Mouse (Mus musculus) midbrain, postnatal 0 days (tissue): ENCODE measurements around the gene Adamts13. TPM values are rescaled to one million over a fixed set of nuclear protein-coding genes. Genes with fewer than 3 reads are reported as not detected.
A peak's percentile ranks its signal among the peaks of the same experiment; 100 is the strongest.

ENCODE experiments used
- ATAC-seq: fragments of 200-750 bp; cut with Nextera tagmentation; 2 replicates; pipeline ENCODE4 v1.8.0; 2017; ENCODE audit warnings: moderate number of reproducible peaks, mild to moderate bottlenecking, moderate TSS enrichment, moderate library complexity; ENCODE audit not compliant: low FRiP score
- DNase-seq: peaks from one replicate; pipeline ENCODE4 v3.0.0-alpha.2; 2015; ENCODE audit warnings: low spot score
- H3K27ac ChIP-seq: fragments of 300-500 bp; sonication (generic); 2 replicates; pipeline ENCODE4 v1.5.1; 2014; ENCODE audit warnings: low read depth, mild to moderate bottlenecking, low read length, mixed read lengths
- H3K27me3 ChIP-seq: fragments of 300-500 bp; sonication (generic); 2 replicates; pipeline ENCODE4 v1.6.1; 2014; ENCODE audit warnings: low read length, control low read depth, mixed read lengths; ENCODE audit not compliant: insufficient read depth
- H3K36me3 ChIP-seq: fragments of 300-500 bp; sonication (generic); 2 replicates; pipeline ENCODE4 v1.6.1; 2014; ENCODE audit warnings: low read length, control low read depth, mixed read lengths; ENCODE audit not compliant: insufficient read depth
- H3K4me1 ChIP-seq: fragments of 300-500 bp; sonication (generic); 2 replicates; pipeline ENCODE4 v1.6.1; 2014; ENCODE audit warnings: mild to moderate bottlenecking, control low read depth, antibody characterized with exemption, low read length, mixed read lengths; ENCODE audit not compliant: insufficient read depth
- H3K4me2 ChIP-seq: fragments of 300-500 bp; sonication (generic); 2 replicates; pipeline ENCODE4 v1.6.1; 2014; ENCODE audit warnings: low read depth, mild to moderate bottlenecking, low read length, mixed read lengths; ENCODE audit not compliant: poor library complexity, severe bottlenecking
- H3K4me3 ChIP-seq: fragments of 300-500 bp; sonication (generic); 2 replicates; pipeline ENCODE4 v1.5.1; 2014; ENCODE audit warnings: low read depth, mild to moderate bottlenecking, low read length, moderate library complexity
- H3K9ac ChIP-seq: fragments of 300-500 bp; sonication (generic); replicated peaks from 2 replicates; pipeline ENCODE4 v1.6.1; 2014; ENCODE audit warnings: mild to moderate bottlenecking, low read length, moderate library complexity, mixed read lengths; ENCODE audit not compliant: poor library complexity, severe bottlenecking
- H3K9me3 ChIP-seq: fragments of 300-500 bp; sonication (generic); 2 replicates; pipeline ENCODE4 v1.6.1; 2016; ENCODE audit warnings: low read length, control low read depth
- CTCF ChIP-seq: IDR thresholded peaks from 2 replicates; pipeline ENCODE4 v1.5.1; 2016; ENCODE audit warnings: antibody characterized with exemption, mild to moderate bottlenecking
- WGBS: fragments of 180-500 bp; shearing (Covaris S2); extraction: QIAGEN DNeasy Blood & Tissue Kit; methylation state at CpG from one replicate; pipeline ENCODE4 v1.1.7; 2014; 5-methylcytosine and 5-hydroxymethylcytosine counted together
- polyA plus RNA-seq: library from polyadenylated mRNA; unstranded; fragments of >200 nt; fragmentation: Nextera tagmentation; extraction: Ambion mirVana; gene quantifications from 2 replicates; pipeline ENCODE4 v1.2.1, GENCODE M21; 2015
- total RNA-seq: library from RNA; depleted of rRNA; stranded (reverse); fragments of >200 nt; gene quantifications from 2 replicates; pipeline ENCODE4 v1.2.3, GENCODE M21; 2014

Gene Adamts13
- total and polyA plus RNA-seq, 2 experiments from 2014 or later, result not detected

- WGBS, result 88% methylated on average over 2 of the region's 2 CpGs
- peaks cover 7% of the 10 kb centered on the region; the same call in 1 of the 2 replicates for H3K4me1 ChIP-seq
- TF ChIP-seq CTCF, result no peak
Observed at GRCm38 (mm10) chr2:26935286-26935685, 37.9 kb upstream of the Adamts13 start.

DNA sequence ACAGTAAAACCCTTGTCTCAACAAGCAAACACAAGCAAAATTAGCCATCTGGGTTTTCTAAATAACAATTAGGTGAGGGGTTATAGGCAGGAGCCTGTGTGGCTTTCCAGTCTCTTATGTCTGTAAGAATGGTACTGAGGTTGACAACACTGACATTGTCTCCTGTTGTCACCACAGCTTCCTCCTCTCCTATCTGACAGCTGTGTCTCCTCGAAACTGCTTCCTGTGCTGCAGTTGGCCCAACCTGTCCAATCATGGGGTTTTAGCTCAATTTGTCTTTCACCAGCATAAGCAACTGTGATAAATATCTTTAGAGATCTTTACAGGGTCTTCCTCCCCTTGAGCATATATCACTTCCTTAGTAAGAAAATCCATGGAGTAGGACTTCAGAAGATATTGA lies 36.8 kb upstream of the Adamts13 start:
- no peaks in the 10 kb centered on the region for H3K27me3 ChIP-seq
- H3K36me3 ChIP-seq, result no peaks in the 10 kb centered on the region
- no peak overlapping the region for H3K27ac ChIP-seq
- DNase-seq (no peak), ATAC-seq (no peak)
- no peaks in the 10 kb centered on the region for H3K9me3 ChIP-seq
- 62% methylated on average over 1 of the region's 1 CpGs for WGBS
- H3K4me2 ChIP-seq, result no peak overlapping the region
- no peak overlapping the region for H3K4me3 ChIP-seq
- no peak for TF ChIP-seq CTCF
- no peak overlapping the region for H3K9ac ChIP-seq
- peaks cover 5% of the 10 kb centered on the region; the same call in 1 of the 2 replicates for H3K4me1 ChIP-seq

More at GRCm38 (mm10) chr2:26935286-26935685, 37.9 kb upstream of the Adamts13 start:
- Histone ChIP-seq H3K4me2 (no peak overlapping the region), H3K9me3 (no peaks in the 10 kb centered on the region), H3K36me3 (peaks cover 3% of the 10 kb centered on the region; the same call in 1 of the 2 replicates), H3K9ac (no peak overlapping the region), H3K4me3 (no peak overlapping the region), H3K27ac (no peak overlapping the region), H3K27me3 (no peaks in the 10 kb centered on the region)
- DNase-seq (no peak), ATAC-seq (no peak)

DNA sequence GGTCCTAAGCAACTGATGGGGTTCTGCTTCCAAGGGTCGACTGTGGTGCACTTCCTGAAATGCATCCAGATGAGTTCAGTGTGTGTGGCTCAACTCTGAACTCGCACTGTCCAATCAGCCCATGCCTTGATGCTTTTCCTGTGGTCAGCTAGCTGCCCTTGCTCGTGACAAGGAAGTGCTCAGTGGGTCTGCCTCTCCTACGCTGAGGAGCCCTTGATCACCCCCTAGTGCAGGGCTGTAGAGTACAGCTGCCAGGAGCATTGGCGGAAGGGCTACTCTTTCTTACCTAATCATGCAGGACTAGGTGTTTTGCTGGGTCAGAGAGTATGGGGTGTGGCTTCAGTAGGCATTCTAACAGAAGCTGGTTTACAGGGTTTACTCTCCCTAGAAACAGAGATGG lies 31.7 kb upstream of the Adamts13 start:
- Histone ChIP-seq H3K9ac (no peak overlapping the region), H3K4me1 (no peaks in the 10 kb centered on the region), H3K27ac (no peak overlapping the region), H3K27me3 (no peaks in the 10 kb centered on the region), H3K4me3 (no peak overlapping the region), H3K9me3 (no peaks in the 10 kb centered on the region), H3K36me3 (no peaks in the 10 kb centered on the region), H3K4me2 (no peak overlapping the region)
- TF ChIP-seq CTCF, result 0 out of 2 replicates have a peak, but pooled peaks have one; percentile 4
- DNase-seq, result no peak
- WGBS, result 41% methylated on average over 5 of the region's 5 CpGs
- no peak for ATAC-seq

GRCm38 (mm10) chr2:26943253-26943652 lies 30.0 kb upstream of the Adamts13 start:
- H3K27me3 ChIP-seq, result no peaks in the 10 kb centered on the region
- no peak overlapping the region for H3K4me3 ChIP-seq
- H3K4me1 ChIP-seq, result no peaks in the 10 kb centered on the region
- no peak overlapping the region for H3K4me2 ChIP-seq
- no peak for TF ChIP-seq CTCF
- H3K9me3 ChIP-seq, result no peaks in the 10 kb centered on the region
- no peak overlapping the region for H3K9ac ChIP-seq
- DNase-seq (no peak), ATAC-seq (no peak)
- WGBS, result 85% methylated on average over 3 of the region's 3 CpGs
- H3K36me3 ChIP-seq, result 0 out of 2 replicates have a peak, but pooled peaks cover 5% of the 10 kb centered on the region
- no peak overlapping the region for H3K27ac ChIP-seq

DNA sequence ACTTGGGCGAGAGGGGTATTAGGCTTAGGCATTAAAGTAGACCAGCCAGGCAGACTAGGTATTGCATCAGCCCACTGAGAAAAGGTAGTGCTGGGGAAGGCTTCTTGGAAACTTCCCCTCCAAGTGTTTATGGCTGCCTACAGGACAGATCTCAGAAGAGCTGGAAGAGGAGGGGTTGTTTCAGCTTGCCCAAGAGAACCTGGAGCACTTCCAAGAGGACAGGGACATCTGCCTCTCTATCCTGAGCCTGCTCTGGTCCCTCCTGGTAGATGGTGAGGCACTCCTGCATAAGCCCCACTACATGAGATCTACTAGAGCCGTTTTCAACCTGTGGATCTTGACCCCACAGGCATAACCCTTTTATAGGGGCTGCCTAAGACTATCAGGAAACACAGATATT lies 22.8 kb upstream of the Adamts13 start:
- Histone ChIP-seq H3K27me3 (no peaks in the 10 kb centered on the region), H3K36me3 (peaks cover 44% of the 10 kb centered on the region), H3K9ac (no peak overlapping the region), H3K4me3 (no peak overlapping the region), H3K9me3 (no peaks in the 10 kb centered on the region), H3K4me1 (no peaks in the 10 kb centered on the region), H3K4me2 (no peak overlapping the region), H3K27ac (no peak overlapping the region)
- ATAC-seq (no peak), DNase-seq (no peak)
- TF ChIP-seq CTCF, result no peak
- 84% methylated on average over 2 of the region's 2 CpGs for WGBS

- no peak overlapping the region for H3K4me2 ChIP-seq
- TF ChIP-seq CTCF, result no peak
- peaks cover 52% of the 10 kb centered on the region for H3K36me3 ChIP-seq
- no peak overlapping the region for H3K27ac ChIP-seq
- no peaks in the 10 kb centered on the region for H3K4me1 ChIP-seq
- 88% methylated on average over 8 of the region's 8 CpGs for WGBS
- no peak overlapping the region for H3K9ac ChIP-seq
- ATAC-seq, result no peak
- no peaks in the 10 kb centered on the region for H3K9me3 ChIP-seq
- no peak for DNase-seq
- H3K27me3 ChIP-seq, result no peaks in the 10 kb centered on the region
- no peak overlapping the region for H3K4me3 ChIP-seq
Observed at GRCm38 (mm10) chr2:26951346-26951905, 21.8 kb upstream of the Adamts13 start.
